Mouse (Mus musculus) forebrain, embryonic 13.5 days (tissue): ENCODE data around the gene Olfr71. TPM values are rescaled to one million over a fixed set of nuclear protein-coding genes. Genes with fewer than 3 reads are reported as not detected.

ENCODE experiments used
- polyA plus RNA-seq: library from polyadenylated mRNA; unstranded; fragments of >200 nt; fragmentation: Nextera tagmentation; extraction: Ambion mirVana; gene quantifications from 2 replicates; pipeline ENCODE4 v1.2.1, GENCODE M21; 2015

Gene Olfr71
- polyA plus RNA-seq, 1 experiment from 2014 or later = not detected

Other genes starting within 250 kb of the Olfr71 start
- gene Sit1, start 226.5 kb downstream of the Olfr71 start, polyA plus RNA-seq = not detected in 2 replicates
- gene Ccdc107, start 217.4 kb downstream of the Olfr71 start, polyA plus RNA-seq = 51.1 and 52.0 TPM in 2 replicates
- gene Arhgef39, start 210.6 kb downstream of the Olfr71 start, polyA plus RNA-seq = 38.2 and 40.3 TPM in 2 replicates
- 0.40 and 0.80 TPM in 2 replicates for gene Car9, start 203.3 kb downstream of the Olfr71 start, polyA plus RNA-seq
- gene Tpm2, start 186.5 kb downstream of the Olfr71 start, polyA plus RNA-seq = 11.4 and 12.2 TPM in 2 replicates
- gene Creb3, start 147.9 kb downstream of the Olfr71 start, polyA plus RNA-seq = 61.8 and 65.1 TPM in 2 replicates
- 48.0 and 54.7 TPM in 2 replicates for gene Tln1, start 147.6 kb downstream of the Olfr71 start, polyA plus RNA-seq
- gene Rgp1, start 131.5 kb downstream of the Olfr71 start, polyA plus RNA-seq = 27.5 and 27.9 TPM in 2 replicates
- gene Gba2, start 131.4 kb downstream of the Olfr71 start, polyA plus RNA-seq = 44.5 and 47.4 TPM in 2 replicates
- gene Msmp, start 125.8 kb downstream of the Olfr71 start, polyA plus RNA-seq = 0.65 and 1.8 TPM in 2 replicates
- 9.1 and 10.7 TPM in 2 replicates for gene Npr2, start 78.3 kb downstream of the Olfr71 start, polyA plus RNA-seq
- gene Spag8, start 56.7 kb downstream of the Olfr71 start, polyA plus RNA-seq = 3.9 and 6.8 TPM in 2 replicates
- gene Hint2, start 53.8 kb downstream of the Olfr71 start, polyA plus RNA-seq = 75.6 and 79.2 TPM in 2 replicates
- gene Tmem8b, start 41.3 kb downstream of the Olfr71 start, polyA plus RNA-seq = 12.1 and 13.8 TPM in 2 replicates
- gene Fam221b, start 41.1 kb downstream of the Olfr71 start, polyA plus RNA-seq = 2.1 and 2.9 TPM in 2 replicates
- gene Olfr70, start 9.4 kb downstream of the Olfr71 start, polyA plus RNA-seq = not detected in 2 replicates
- 0.30 and 0.48 TPM in 2 replicates for gene Hrct1, start 16.9 kb upstream of the Olfr71 start, polyA plus RNA-seq
- not detected in 2 replicates for gene Spaar, start 19.8 kb upstream of the Olfr71 start, polyA plus RNA-seq
- not detected in 2 replicates for gene Olfr159, start 60.8 kb upstream of the Olfr71 start, polyA plus RNA-seq
- gene Olfr156, start 113.6 kb upstream of the Olfr71 start, polyA plus RNA-seq = not detected in 2 replicates
- not detected in 2 replicates for gene Olfr157, start 129.9 kb upstream of the Olfr71 start, polyA plus RNA-seq
- not detected in 2 replicates for gene Olfr155, start 141.3 kb upstream of the Olfr71 start, polyA plus RNA-seq
- gene Reck, start 165.3 kb upstream of the Olfr71 start, polyA plus RNA-seq = 4.4 and 4.8 TPM in 2 replicates
- 37.1 and 38.7 TPM in 2 replicates for gene Glipr2, start 247.1 kb upstream of the Olfr71 start, polyA plus RNA-seq